Mouse (Mus musculus) limb, embryonic 11.5 days (tissue): Measurements from ENCODE around the gene Fbxo48. TPM values are rescaled to one million over a fixed set of nuclear protein-coding genes. Genes with fewer than 3 reads are reported as not detected.

Experiments used
- ATAC-seq: fragments of 200-750 bp; cut with Nextera tagmentation; 2 replicates; pipeline ENCODE4 v1.8.0; 2017; ENCODE audit warnings: low read depth; ENCODE audit not compliant: insufficient number of reproducible peaks, low FRiP score, low TSS enrichment
- DNase-seq: peaks from one replicate; pipeline ENCODE4 v3.0.0-alpha.2; 2015; ENCODE audit warnings: low spot score
- H3K27ac ChIP-seq: fragments of 300-500 bp; sonication (generic); replicated peaks from 2 replicates; pipeline ENCODE4 v1.5.1; 2014; ENCODE audit warnings: low read depth, mild to moderate bottlenecking, low read length
- H3K27me3 ChIP-seq: fragments of 300-500 bp; sonication (generic); 2 replicates; pipeline ENCODE4 v1.6.1; 2014; ENCODE audit warnings: mild to moderate bottlenecking, low read length, mixed read lengths; ENCODE audit not compliant: control insufficient read depth, insufficient read depth
- H3K36me3 ChIP-seq: fragments of 300-500 bp; sonication (generic); 2 replicates; pipeline ENCODE4 v1.6.1; 2014; ENCODE audit warnings: mild to moderate bottlenecking, low read length, moderate library complexity, mixed read lengths; ENCODE audit not compliant: control insufficient read depth, insufficient read depth
- H3K4me1 ChIP-seq: fragments of 300-500 bp; sonication (generic); 2 replicates; pipeline ENCODE4 v1.6.1; 2014; ENCODE audit warnings: low read length, mixed read lengths; ENCODE audit not compliant: control insufficient read depth, insufficient read depth
- H3K4me2 ChIP-seq: fragments of 300-500 bp; sonication (generic); 2 replicates; pipeline ENCODE4 v1.6.1; 2014; ENCODE audit warnings: low read depth, mild to moderate bottlenecking, moderate library complexity; ENCODE audit not compliant: severe bottlenecking
- H3K4me3 ChIP-seq: fragments of 300-500 bp; sonication (generic); 2 replicates; pipeline ENCODE4 v1.5.1; 2014; ENCODE audit warnings: low read depth, low read length
- H3K9ac ChIP-seq: fragments of 300-500 bp; sonication (generic); 2 replicates; pipeline ENCODE4 v1.6.1; 2014; ENCODE audit warnings: mild to moderate bottlenecking, low read length
- H3K9me3 ChIP-seq: fragments of 300-500 bp; sonication (generic); 2 replicates; pipeline ENCODE4 v1.6.1; 2016; ENCODE audit warnings: low read length; ENCODE audit not compliant: control insufficient read depth
- WGBS: fragments of 180-500 bp; shearing (Covaris S2); extraction: QIAGEN DNeasy Blood & Tissue Kit; methylation state at CpG from one replicate; pipeline ENCODE4 v1.1.7; 2014; 5-methylcytosine and 5-hydroxymethylcytosine counted together
- polyA plus RNA-seq: library from polyadenylated mRNA; unstranded; fragments of >200 nt; fragmentation: Nextera tagmentation; extraction: Ambion mirVana; gene quantifications from 2 replicates; pipeline ENCODE4 v1.2.1, GENCODE M21; 2014

The Fbxo48 gene
- polyA plus RNA-seq, 1 experiment from 2014 or later, result 1.8 TPM

- Histone ChIP-seq H3K27me3 (no peaks in the 10 kb centered on the region), H3K4me2 (no peak overlapping the region), H3K4me1 (no peaks in the 10 kb centered on the region), H3K36me3 (no peaks in the 10 kb centered on the region), H3K4me3 (no peak overlapping the region), H3K9me3 (no peaks in the 10 kb centered on the region), H3K9ac (no peak overlapping the region), H3K27ac (no peak overlapping the region)
- WGBS, result 92% methylated on average over 3 of the region's 3 CpGs
- no peak for ATAC-seq
- DNase-seq, result no peak
Observed at GRCm38 (mm10) chr11:16932159-16932558, 19.0 kb upstream of the Fbxo48 start.

DNA sequence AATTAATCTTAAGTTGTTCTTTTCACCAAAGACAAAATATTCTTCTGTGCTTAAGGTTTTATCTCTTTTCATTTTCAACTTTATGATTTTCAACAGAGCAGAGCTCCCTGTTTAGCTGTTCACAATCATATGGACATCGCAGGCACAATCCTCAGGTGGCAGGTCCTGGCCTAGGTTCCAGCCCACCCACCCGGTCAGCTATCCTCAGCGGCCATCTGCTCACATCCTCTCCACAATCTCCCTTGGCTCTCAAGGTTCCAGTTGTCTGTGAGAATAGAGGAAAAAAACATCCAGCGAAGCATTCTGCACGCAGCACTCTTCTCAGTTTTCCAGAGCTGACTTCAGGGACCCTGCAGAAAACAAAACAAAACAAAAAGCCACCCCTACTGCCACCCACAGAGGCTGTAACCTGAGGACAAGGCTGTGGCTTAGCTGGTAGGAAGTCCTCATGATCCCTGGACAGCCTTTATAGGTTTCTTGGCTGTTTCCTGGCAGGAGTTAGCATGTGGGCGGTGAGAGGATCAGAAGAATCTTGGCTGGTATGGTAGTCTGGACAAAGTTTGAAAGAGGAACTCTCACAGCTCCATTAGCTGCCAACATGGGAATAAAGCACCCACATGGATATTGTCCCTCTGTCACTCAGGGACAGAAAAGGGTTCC lies 15.5 kb upstream of the Fbxo48 start:
- Histone ChIP-seq H3K9ac (no peak overlapping the region), H3K9me3 (no peaks in the 10 kb centered on the region), H3K4me1 (no peaks in the 10 kb centered on the region), H3K27ac (no peak overlapping the region), H3K36me3 (no peaks in the 10 kb centered on the region), H3K4me3 (no peak overlapping the region), H3K27me3 (no peaks in the 10 kb centered on the region), H3K4me2 (no peak overlapping the region)
- DNase-seq (no peak), ATAC-seq (no peak)
- WGBS, result 81% methylated on average over 6 of the region's 6 CpGs

GRCm38 (mm10) chr11:16941103-16941793 lies 9.9 kb upstream of the Fbxo48 start:
- Histone ChIP-seq H3K4me3 (no peak overlapping the region), H3K27ac (no peak overlapping the region), H3K4me2 (no peak overlapping the region), H3K27me3 (no peaks in the 10 kb centered on the region), H3K9me3 (no peaks in the 10 kb centered on the region), H3K4me1 (no peaks in the 10 kb centered on the region), H3K9ac (no peak overlapping the region), H3K36me3 (no peaks in the 10 kb centered on the region)
- ATAC-seq (no peak), DNase-seq (no peak)
- WGBS, result 77% methylated on average over 4 of the region's 4 CpGs

DNA sequence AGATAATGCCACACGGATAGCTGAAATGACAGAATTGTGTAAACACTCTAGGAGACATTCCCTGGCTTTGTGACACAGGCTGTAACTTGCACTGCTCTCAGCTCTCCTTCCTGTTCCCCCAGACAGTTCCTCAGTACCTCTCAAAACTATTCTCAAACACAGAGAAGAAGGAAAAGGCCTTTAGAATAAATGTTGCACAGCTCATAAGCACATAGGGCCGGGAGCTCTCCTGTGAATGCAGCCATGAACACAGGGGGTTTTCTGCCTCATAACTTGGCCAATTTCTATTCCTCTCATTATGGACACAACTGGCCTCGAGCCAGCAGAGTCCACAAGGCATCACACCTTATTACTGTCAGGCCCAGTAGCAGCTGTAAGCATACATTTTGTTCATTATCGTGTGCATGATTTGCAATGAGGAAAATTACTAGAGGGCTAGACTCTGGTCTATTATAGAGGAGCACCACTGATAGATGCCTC lies 9.2 kb upstream of the Fbxo48 start:
- no peaks in the 10 kb centered on the region for H3K36me3 ChIP-seq
- ATAC-seq (no peak), DNase-seq (no peak)
- no peaks in the 10 kb centered on the region for H3K27me3 ChIP-seq
- H3K9me3 ChIP-seq, result no peaks in the 10 kb centered on the region
- H3K9ac ChIP-seq, result no peak overlapping the region
- no peak overlapping the region for H3K4me3 ChIP-seq
- 78% methylated on average over 4 of the region's 4 CpGs for WGBS
- H3K4me2 ChIP-seq, result no peak overlapping the region
- H3K27ac ChIP-seq, result no peak overlapping the region
- H3K4me1 ChIP-seq, result no peaks in the 10 kb centered on the region

GRCm38 (mm10) chr11:16943016-16943415 lies 8.2 kb upstream of the Fbxo48 start:
- WGBS, result 84% methylated on average over 4 of the region's 4 CpGs
- Histone ChIP-seq H3K4me1 (no peaks in the 10 kb centered on the region), H3K9ac (no peak overlapping the region), H3K36me3 (no peaks in the 10 kb centered on the region), H3K27ac (no peak overlapping the region), H3K27me3 (no peaks in the 10 kb centered on the region), H3K4me3 (no peak overlapping the region), H3K9me3 (no peaks in the 10 kb centered on the region), H3K4me2 (no peak overlapping the region)
- no peak for DNase-seq
- ATAC-seq, result no peak

GRCm38 (mm10) chr11:16948756-16949155 lies 2.4 kb upstream of the Fbxo48 start:
- DNase-seq, result peak; percentile 37
- Histone ChIP-seq H3K36me3 (no peaks in the 10 kb centered on the region), H3K9ac (no peak overlapping the region), H3K9me3 (no peaks in the 10 kb centered on the region), H3K4me3 (no peak overlapping the region), H3K27ac (no peak overlapping the region), H3K27me3 (no peaks in the 10 kb centered on the region), H3K4me1 (no peaks in the 10 kb centered on the region), H3K4me2 (no peak overlapping the region)
- no peak for ATAC-seq
- 36% methylated on average over 1 of the region's 1 CpGs for WGBS

GRCm38 (mm10) chr11:16950226-16950975 lies 774 bp upstream of the Fbxo48 start:
- Histone ChIP-seq H3K4me3 (peak overlapping the region; percentile 60), H3K27me3 (no peaks in the 10 kb centered on the region), H3K4me1 (no peaks in the 10 kb centered on the region), H3K4me2 (peak overlapping the region; percentile 43), H3K36me3 (no peaks in the 10 kb centered on the region), H3K9ac (peak overlapping the region; percentile 49), H3K27ac (no peak overlapping the region), H3K9me3 (no peaks in the 10 kb centered on the region)
- DNase-seq (no peak), ATAC-seq (no peak)
- 61% methylated on average over 13 of the region's 13 CpGs for WGBS

DNA sequence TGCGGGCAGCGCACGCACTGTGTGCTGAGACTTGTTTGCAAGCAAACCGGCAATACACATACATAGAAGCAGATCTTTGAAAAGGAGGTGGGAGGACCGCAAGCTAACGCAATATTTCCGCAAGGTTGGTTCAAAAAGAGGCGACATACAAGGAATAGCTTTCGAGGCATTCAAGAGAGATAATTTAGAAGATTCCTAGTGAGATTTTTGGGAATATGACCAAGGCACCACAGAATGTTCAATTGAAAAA lies 511 bp downstream of the Fbxo48 start:
- DNase-seq (no peak), ATAC-seq (no peak)
- peak overlapping the region; percentile 72 for H3K4me2 ChIP-seq
- no peaks in the 10 kb centered on the region for H3K4me1 ChIP-seq
- H3K36me3 ChIP-seq, result no peaks in the 10 kb centered on the region
- H3K9ac ChIP-seq, result peak overlapping the region; percentile 72
- WGBS, result 15% methylated on average over 9 of the region's 9 CpGs
- no peaks in the 10 kb centered on the region for H3K27me3 ChIP-seq
- no peak overlapping the region for H3K27ac ChIP-seq
- no peaks in the 10 kb centered on the region for H3K9me3 ChIP-seq
- H3K4me3 ChIP-seq, result peak overlapping the region; percentile 60
